Mouse (Mus musculus) forebrain, embryonic 11.5 days (tissue): ENCODE results near the gene Slc8a1. TPM values are rescaled to one million over a fixed set of nuclear protein-coding genes. Genes with fewer than 3 reads are reported as not detected.

Experiments used
- ATAC-seq: fragments of 200-750 bp; cut with Nextera tagmentation; replicated peaks from 2 replicates; pipeline ENCODE4 v1.8.0; 2017; ENCODE audit warnings: moderate TSS enrichment; ENCODE audit not compliant: low FRiP score
- DNase-seq: peaks from one replicate; pipeline ENCODE4 v3.0.0-alpha.2; 2017; ENCODE audit warnings: low spot score
- H3K27ac ChIP-seq: fragments of 300-500 bp; sonication (generic); 2 replicates; pipeline ENCODE4 v1.5.1; 2014; ENCODE audit warnings: low read depth, low read length
- H3K27me3 ChIP-seq: fragments of 300-500 bp; sonication (generic); 2 replicates; pipeline ENCODE4 v1.6.1; 2014; ENCODE audit warnings: mild to moderate bottlenecking, low read length, mixed read lengths; ENCODE audit not compliant: control insufficient read depth, insufficient read depth
- H3K36me3 ChIP-seq: fragments of 300-500 bp; sonication (generic); 2 replicates; pipeline ENCODE4 v1.6.1; 2014; ENCODE audit warnings: mild to moderate bottlenecking, low read length, moderate library complexity, mixed read lengths; ENCODE audit not compliant: control insufficient read depth, insufficient read depth
- H3K4me1 ChIP-seq: fragments of 300-500 bp; sonication (generic); replicated peaks from 2 replicates; pipeline ENCODE4 v1.6.1; 2014; ENCODE audit warnings: low read length, mixed read lengths; ENCODE audit not compliant: control insufficient read depth, insufficient read depth
- H3K4me2 ChIP-seq: fragments of 300-500 bp; sonication (generic); 2 replicates; pipeline ENCODE4 v1.6.1; 2014; ENCODE audit warnings: low read depth, mild to moderate bottlenecking, low read length, moderate library complexity, mixed read lengths; ENCODE audit not compliant: severe bottlenecking
- H3K4me3 ChIP-seq: fragments of 300-500 bp; sonication (generic); 2 replicates; pipeline ENCODE4 v1.5.1; 2014; ENCODE audit warnings: low read depth, low read length
- H3K9ac ChIP-seq: fragments of 300-500 bp; sonication (generic); 2 replicates; pipeline ENCODE4 v1.6.1; 2014; ENCODE audit warnings: low read length
- H3K9me3 ChIP-seq: fragments of 300-500 bp; sonication (generic); 2 replicates; pipeline ENCODE4 v1.6.1; 2016; ENCODE audit warnings: low read length, mixed read lengths; ENCODE audit not compliant: control insufficient read depth
- WGBS: fragments of 180-500 bp; shearing (Covaris S2); extraction: QIAGEN DNeasy Blood & Tissue Kit; methylation state at CpG from one replicate; pipeline ENCODE4 v1.1.7; 2014; 5-methylcytosine and 5-hydroxymethylcytosine counted together
- polyA plus RNA-seq: library from polyadenylated mRNA; unstranded; fragments of >200 nt; fragmentation: Nextera tagmentation; extraction: Ambion mirVana; gene quantifications from 2 replicates; pipeline ENCODE4 v1.2.1, GENCODE M21; 2014

Slc8a1 gene
- polyA plus RNA-seq, 1 experiment from 2014 or later, result 3.6 TPM

GRCm38 (mm10) chr17:81618461-81618860 lies 119.7 kb downstream of the Slc8a1 start:
- Histone ChIP-seq H3K4me2 (no peak overlapping the region), H3K36me3 (no peaks in the 10 kb centered on the region), H3K9ac (no peak overlapping the region), H3K27ac (no peak overlapping the region), H3K27me3 (no peaks in the 10 kb centered on the region), H3K4me1 (no peaks in the 10 kb centered on the region), H3K9me3 (no peaks in the 10 kb centered on the region), H3K4me3 (no peak overlapping the region)
- ATAC-seq (no peak), DNase-seq (no peak)
- 90% methylated on average over 5 of the region's 5 CpGs for WGBS

GRCm38 (mm10) chr17:81616326-81616725 lies 121.9 kb downstream of the Slc8a1 start:
- Histone ChIP-seq H3K27me3 (no peaks in the 10 kb centered on the region), H3K9me3 (no peaks in the 10 kb centered on the region), H3K27ac (no peak overlapping the region), H3K4me1 (no peaks in the 10 kb centered on the region), H3K4me3 (no peak overlapping the region), H3K4me2 (no peak overlapping the region), H3K36me3 (no peaks in the 10 kb centered on the region), H3K9ac (no peak overlapping the region)
- DNase-seq (no peak), ATAC-seq (no peak)
- WGBS, result 87% methylated on average over 4 of the region's 4 CpGs

- no peak overlapping the region for H3K9ac ChIP-seq
- no peak overlapping the region for H3K4me2 ChIP-seq
- 80% methylated on average over 8 of the region's 8 CpGs for WGBS
- H3K27me3 ChIP-seq, result no peaks in the 10 kb centered on the region
- ATAC-seq (no peak), DNase-seq (no peak)
- no peak overlapping the region for H3K4me3 ChIP-seq
- no peaks in the 10 kb centered on the region for H3K4me1 ChIP-seq
- no peaks in the 10 kb centered on the region for H3K36me3 ChIP-seq
- H3K9me3 ChIP-seq, result no peaks in the 10 kb centered on the region
- H3K27ac ChIP-seq, result no peak overlapping the region
Observed at GRCm38 (mm10) chr17:81615391-81615790, 122.8 kb downstream of the Slc8a1 start.

GRCm38 (mm10) chr17:81607515-81607914 lies 130.7 kb downstream of the Slc8a1 start:
- ATAC-seq (no peak), DNase-seq (no peak)
- Histone ChIP-seq H3K27ac (no peak overlapping the region), H3K4me3 (no peak overlapping the region), H3K9ac (no peak overlapping the region), H3K4me2 (no peak overlapping the region), H3K36me3 (no peaks in the 10 kb centered on the region), H3K4me1 (no peaks in the 10 kb centered on the region), H3K27me3 (no peaks in the 10 kb centered on the region), H3K9me3 (no peaks in the 10 kb centered on the region)
- WGBS, result 90% methylated on average over 3 of the region's 3 CpGs

- DNase-seq (no peak), ATAC-seq (no peak)
- Histone ChIP-seq H3K4me2 (no peak overlapping the region), H3K36me3 (no peaks in the 10 kb centered on the region), H3K4me3 (no peak overlapping the region), H3K27ac (no peak overlapping the region), H3K9me3 (no peaks in the 10 kb centered on the region), H3K9ac (no peak overlapping the region), H3K4me1 (no peaks in the 10 kb centered on the region), H3K27me3 (no peaks in the 10 kb centered on the region)
- WGBS, result 92% methylated on average over 2 of the region's 2 CpGs
Observed at GRCm38 (mm10) chr17:81606084-81606483, 132.1 kb downstream of the Slc8a1 start.

GRCm38 (mm10) chr17:81605219-81605660 lies 132.9 kb downstream of the Slc8a1 start:
- H3K27ac ChIP-seq, result no peak overlapping the region
- no peaks in the 10 kb centered on the region for H3K36me3 ChIP-seq
- H3K9me3 ChIP-seq, result no peaks in the 10 kb centered on the region
- no peak for ATAC-seq
- 73% methylated on average over 4 of the region's 4 CpGs for WGBS
- DNase-seq, result no peak
- no peaks in the 10 kb centered on the region for H3K27me3 ChIP-seq
- no peaks in the 10 kb centered on the region for H3K4me1 ChIP-seq
- no peak overlapping the region for H3K4me2 ChIP-seq
- H3K9ac ChIP-seq, result no peak overlapping the region
- H3K4me3 ChIP-seq, result no peak overlapping the region

GRCm38 (mm10) chr17:81599072-81599471 lies 139.1 kb downstream of the Slc8a1 start:
- Histone ChIP-seq H3K4me2 (no peak overlapping the region), H3K4me1 (no peaks in the 10 kb centered on the region), H3K9ac (no peak overlapping the region), H3K36me3 (no peaks in the 10 kb centered on the region), H3K9me3 (no peaks in the 10 kb centered on the region), H3K27ac (no peak overlapping the region), H3K4me3 (no peak overlapping the region), H3K27me3 (no peaks in the 10 kb centered on the region)
- ATAC-seq, result no peak
- WGBS, result 93% methylated on average over 2 of the region's 2 CpGs
- no peak for DNase-seq

- no peak overlapping the region for H3K27ac ChIP-seq
Observed at GRCm38 (mm10) chr17:81589791-81590190, 148.4 kb downstream of the Slc8a1 start.

GRCm38 (mm10) chr17:81586759-81587158 lies 151.4 kb downstream of the Slc8a1 start:
- no peak overlapping the region for H3K9ac ChIP-seq
- H3K9me3 ChIP-seq, result no peaks in the 10 kb centered on the region
- no peak for ATAC-seq
- no peak overlapping the region for H3K4me2 ChIP-seq
- 89% methylated on average over 5 of the region's 5 CpGs for WGBS
- no peak for DNase-seq
- H3K4me1 ChIP-seq, result no peaks in the 10 kb centered on the region
- no peak overlapping the region for H3K4me3 ChIP-seq
- no peak overlapping the region for H3K27ac ChIP-seq
- H3K27me3 ChIP-seq, result no peaks in the 10 kb centered on the region
- H3K36me3 ChIP-seq, result no peaks in the 10 kb centered on the region

More at GRCm38 (mm10) chr17:81589791-81590190, 148.4 kb downstream of the Slc8a1 start:
- Histone ChIP-seq H3K4me1 (no peaks in the 10 kb centered on the region), H3K4me2 (no peak overlapping the region), H3K9ac (no peak overlapping the region), H3K27me3 (no peaks in the 10 kb centered on the region), H3K4me3 (no peak overlapping the region), H3K9me3 (no peaks in the 10 kb centered on the region), H3K36me3 (no peaks in the 10 kb centered on the region)
- DNase-seq (no peak), ATAC-seq (no peak)
- WGBS, result 85% methylated on average over 7 of the region's 7 CpGs
